Mouse (Mus musculus) cerebellum, adult 18-20 months (tissue): ENCODE results near the gene Tmub2.
A peak's percentile ranks its signal among the peaks of the same experiment; 100 is the strongest.

Experiments used
- DNase-seq, 2 experiments: peaks; one replicate each; pipeline ENCODE4 v3.0.0; 2021

Gene Tmub2

GRCm38 (mm10) chr11:102308979-102309378, 24.2 kb downstream of the Tmub2 start:
- DNase-seq = peak; percentile 93 to 96

GRCm38 (mm10) chr11:102309821-102310617, 25.3 kb downstream of the Tmub2 start:
- DNase-seq = peak in 1 of 2 experiments; percentile 12

- DNase-seq = no peak
These were observed 26.3 kb downstream of the Tmub2 start for GRCm38 (mm10) chr11:102310768-102311695.

- no peak for DNase-seq
These were observed 27.2 kb downstream of the Tmub2 start for GRCm38 (mm10) chr11:102311966-102312365.

GRCm38 (mm10) chr11:102312586-102312985, 27.9 kb downstream of the Tmub2 start:
- DNase-seq = no peak

GRCm38 (mm10) chr11:102314321-102314720, 29.6 kb downstream of the Tmub2 start:
- no peak for DNase-seq

GRCm38 (mm10) chr11:102315690-102316571, 31.2 kb downstream of the Tmub2 start:
- DNase-seq = no peak

- peak; percentile 84 to 92 for DNase-seq
These were observed 32.0 kb downstream of the Tmub2 start for GRCm38 (mm10) chr11:102316572-102317297.

GRCm38 (mm10) chr11:102317298-102317900, 32.7 kb downstream of the Tmub2 start:
- peak; percentile 55 to 80 for DNase-seq

- DNase-seq = peak; percentile 61 to 81
These were observed 33.3 kb downstream of the Tmub2 start for GRCm38 (mm10) chr11:102317901-102318575.

- peak; percentile 49 to 75 for DNase-seq
These were observed 34.1 kb downstream of the Tmub2 start for GRCm38 (mm10) chr11:102318576-102319409.

GRCm38 (mm10) chr11:102319410-102319792, 34.7 kb downstream of the Tmub2 start, which contains the start of gene Ubtf:
TSS of gene Ubtf (minus strand) at chr11:102319742.
- DNase-seq = peak; percentile 90 to 93

- DNase-seq = peak; percentile 91 to 96
These were observed 35.4 kb downstream of the Tmub2 start for GRCm38 (mm10) chr11:102319941-102320685.

GRCm38 (mm10) chr11:102320686-102321005, 35.9 kb downstream of the Tmub2 start:
- peak; percentile 70 to 75 for DNase-seq

GRCm38 (mm10) chr11:102321931-102322330, 37.2 kb downstream of the Tmub2 start:
- DNase-seq = no peak

GRCm38 (mm10) chr11:102323516-102323915, 38.8 kb downstream of the Tmub2 start:
- no peak for DNase-seq

- DNase-seq = no peak
These were observed 42.5 kb downstream of the Tmub2 start for GRCm38 (mm10) chr11:102327250-102327649.

GRCm38 (mm10) chr11:102327839-102328238, 43.1 kb downstream of the Tmub2 start:
- DNase-seq = no peak

- DNase-seq = no peak
These were observed 44.8 kb downstream of the Tmub2 start for GRCm38 (mm10) chr11:102329518-102329917.
